Mouse (Mus musculus): ENCODE measurements at regions not wholly inside any gene's neighbourhood (a gene's known extent, or its start where the extent isn't known, plus 50 kb on each side); places are given as distances from the start of the nearest gene placed in this dataset.

- DNase-seq (ENCODE audit: inconsistent ontology term) = peak; percentile 17
Measured at GRCm38 (mm10) chrX:97141170-97142085, 69.0 kb downstream of the Pgr15l start.

- no peak for DNase-seq (ENCODE audit: inconsistent ontology term)
Measured at GRCm38 (mm10) chrX:97142237-97142636, 69.8 kb downstream of the Pgr15l start.

GRCm38 (mm10) chrX:97156155-97156554 is 83.8 kb downstream of the Pgr15l start:
- DNase-seq (ENCODE audit: inconsistent ontology term) = no peak
